Mouse (Mus musculus) embryonic facial prominence, embryonic 13.5 days (tissue): Measurements from ENCODE around the gene Rasgrp3. TPM values are rescaled to one million over a fixed set of nuclear protein-coding genes. Genes with fewer than 3 reads are reported as not detected.
"Not testable (repeated sequence)": the region's sequence is repeated elsewhere in the genome, so short reads cannot be mapped to it uniquely, and the experiment has no call there.

Source experiments
- ATAC-seq: fragments of 200-750 bp; cut with Nextera tagmentation; 2 replicates; pipeline ENCODE4 v1.8.0; 2017; ENCODE audit warnings: low read depth; ENCODE audit not compliant: insufficient number of reproducible peaks, insufficient read depth, low FRiP score, low TSS enrichment
- H3K27ac ChIP-seq: fragments of 300-500 bp; sonication (generic); 2 replicates; pipeline ENCODE4 v1.5.1; 2015; ENCODE audit warnings: moderate library complexity, mild to moderate bottlenecking, inconsistent platforms
- H3K27me3 ChIP-seq: fragments of 300-500 bp; sonication (generic); 2 replicates; pipeline ENCODE4 v1.6.1; 2015; ENCODE audit warnings: mild to moderate bottlenecking, inconsistent platforms
- H3K36me3 ChIP-seq: fragments of 300-500 bp; sonication (generic); 2 replicates; pipeline ENCODE4 v1.6.1; 2015; ENCODE audit warnings: mild to moderate bottlenecking, inconsistent platforms
- H3K4me1 ChIP-seq: fragments of 300-500 bp; sonication (generic); 2 replicates; pipeline ENCODE4 v1.6.1; 2015; ENCODE audit warnings: inconsistent platforms
- H3K4me2 ChIP-seq: fragments of 300-500 bp; sonication (generic); 2 replicates; pipeline ENCODE4 v1.6.1; 2015; ENCODE audit warnings: moderate library complexity, mild to moderate bottlenecking, inconsistent platforms
- H3K4me3 ChIP-seq: fragments of 300-500 bp; sonication (generic); 2 replicates; pipeline ENCODE4 v1.5.1; 2015; ENCODE audit warnings: mild to moderate bottlenecking, inconsistent platforms
- H3K9ac ChIP-seq: fragments of 300-500 bp; sonication (generic); 2 replicates; pipeline ENCODE4 v1.6.1; 2015; ENCODE audit warnings: mild to moderate bottlenecking, inconsistent platforms
- H3K9me3 ChIP-seq: fragments of 300-500 bp; sonication (generic); 2 replicates; pipeline ENCODE4 v1.6.1; 2016; ENCODE audit warnings: inconsistent platforms
- WGBS: fragments of 180-500 bp; shearing (Covaris S2); methylation state at CpG from one replicate; pipeline ENCODE4 v1.1.7; 2015; ENCODE audit warnings: mixed read lengths; 5-methylcytosine and 5-hydroxymethylcytosine counted together
- polyA plus RNA-seq: library from polyadenylated mRNA; unstranded; fragments of >200 nt; fragmentation: Nextera tagmentation; extraction: Ambion mirVana; gene quantifications from 2 replicates; pipeline ENCODE4 v1.2.1, GENCODE M21; 2015

The Rasgrp3 gene
- polyA plus RNA-seq, 1 experiment from 2014 or later = 10.7 TPM

GRCm38 (mm10) chr17:75439062-75439461 is 3.4 kb downstream of the Rasgrp3 start:
- Histone ChIP-seq H3K4me1 (0 out of 2 replicates have a peak, but pooled peaks cover 4% of the 10 kb centered on the region), H3K9ac (no peak overlapping the region), H3K9me3 (no peaks in the 10 kb centered on the region), H3K27me3 (no peaks in the 10 kb centered on the region), H3K27ac (no peak overlapping the region), H3K4me3 (no peak overlapping the region), H3K36me3 (no peaks in the 10 kb centered on the region), H3K4me2 (no peak overlapping the region)
- 77% methylated on average over 14 of the region's 14 CpGs for WGBS
- ATAC-seq = no peak

DNA sequence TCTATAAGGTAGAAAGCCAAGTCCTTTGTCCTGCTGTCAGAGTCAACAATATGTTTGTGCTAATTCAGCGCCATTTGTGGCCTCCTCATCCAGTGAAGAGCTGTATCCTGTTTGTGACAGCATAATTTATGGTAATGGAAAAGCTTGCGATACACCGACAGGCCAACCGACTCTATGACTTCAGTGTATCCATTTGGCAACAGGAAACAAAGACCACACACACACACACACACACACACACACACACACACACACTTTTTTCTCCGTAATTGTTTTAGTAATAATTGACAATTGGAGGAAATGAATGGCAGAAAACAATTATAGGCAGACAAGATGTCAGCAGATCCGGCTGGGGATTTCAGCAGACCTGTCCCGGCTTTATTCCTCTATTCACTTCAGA is 4.9 kb downstream of the Rasgrp3 start:
- H3K4me1 ChIP-seq = 0 out of 2 replicates have a peak, but pooled peaks cover 4% of the 10 kb centered on the region
- ATAC-seq = no peak
- no peaks in the 10 kb centered on the region for H3K9me3 ChIP-seq
- no peak overlapping the region for H3K9ac ChIP-seq
- H3K27me3 ChIP-seq = no peaks in the 10 kb centered on the region
- H3K27ac ChIP-seq = no peak overlapping the region
- WGBS = 71% methylated on average over 7 of the region's 7 CpGs
- H3K4me3 ChIP-seq = no peak overlapping the region
- H3K36me3 ChIP-seq = no peaks in the 10 kb centered on the region
- no peak overlapping the region for H3K4me2 ChIP-seq

GRCm38 (mm10) chr17:75441260-75441830 is 5.6 kb downstream of the Rasgrp3 start:
- H3K4me2 ChIP-seq = no peak overlapping the region
- no peaks in the 10 kb centered on the region for H3K9me3 ChIP-seq
- no peaks in the 10 kb centered on the region for H3K27me3 ChIP-seq
- H3K4me1 ChIP-seq = 0 out of 2 replicates have a peak, but pooled peaks cover 4% of the 10 kb centered on the region
- WGBS = 83% methylated on average over 5 of the region's 5 CpGs
- H3K4me3 ChIP-seq = no peak overlapping the region
- no peaks in the 10 kb centered on the region for H3K36me3 ChIP-seq
- no peak overlapping the region for H3K9ac ChIP-seq
- no peak overlapping the region for H3K27ac ChIP-seq
- ATAC-seq = no peak

- no peak overlapping the region for H3K4me2 ChIP-seq
- no peak overlapping the region for H3K4me3 ChIP-seq
- no peak for ATAC-seq
- no peaks in the 10 kb centered on the region for H3K36me3 ChIP-seq
- H3K27ac ChIP-seq = no peak overlapping the region
- no peak overlapping the region for H3K9ac ChIP-seq
- H3K4me1 ChIP-seq = 0 out of 2 replicates have a peak, but pooled peaks cover 4% of the 10 kb centered on the region
- H3K27me3 ChIP-seq = no peaks in the 10 kb centered on the region
- no peaks in the 10 kb centered on the region for H3K9me3 ChIP-seq
- WGBS = 97% methylated on average over 8 of the region's 8 CpGs
These were observed 6.7 kb downstream of the Rasgrp3 start for GRCm38 (mm10) chr17:75442352-75442751.

DNA sequence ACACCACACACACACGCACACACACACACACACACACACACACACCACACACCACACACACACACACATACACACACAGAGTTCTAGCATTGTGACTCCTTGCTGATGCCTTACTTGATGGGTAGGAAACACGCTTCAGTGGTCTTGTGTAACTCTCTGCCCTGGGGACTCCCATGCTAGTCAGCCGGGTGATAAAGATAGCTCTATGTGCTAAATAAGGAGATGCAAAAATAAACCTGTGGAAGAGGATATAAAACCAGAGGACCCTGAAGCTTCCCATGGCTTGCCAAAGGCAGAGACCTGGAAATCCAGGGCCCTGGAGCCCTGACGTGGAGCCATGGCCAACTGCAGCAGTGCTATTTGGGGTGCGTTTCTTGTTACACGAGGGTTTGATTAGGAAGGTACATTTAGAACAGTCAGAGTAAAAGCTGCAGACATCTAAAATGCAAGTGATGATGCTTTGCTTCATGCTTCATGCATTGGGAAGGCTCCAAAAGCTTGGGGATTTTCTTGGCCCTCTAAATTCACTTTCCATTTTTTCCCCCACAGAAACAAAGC is 7.4 kb downstream of the Rasgrp3 start:
- H3K4me1 ChIP-seq = 0 out of 2 replicates have a peak, but pooled peaks cover 4% of the 10 kb centered on the region
- H3K9ac ChIP-seq = no peak overlapping the region
- ATAC-seq = no peak
- H3K27me3 ChIP-seq = no peaks in the 10 kb centered on the region
- H3K4me3 ChIP-seq = no peak overlapping the region
- 53% methylated on average over 5 of the region's 6 CpGs for WGBS
- no peaks in the 10 kb centered on the region for H3K9me3 ChIP-seq
- H3K4me2 ChIP-seq = no peak overlapping the region
- no peaks in the 10 kb centered on the region for H3K36me3 ChIP-seq
- H3K27ac ChIP-seq = no peak overlapping the region

DNA sequence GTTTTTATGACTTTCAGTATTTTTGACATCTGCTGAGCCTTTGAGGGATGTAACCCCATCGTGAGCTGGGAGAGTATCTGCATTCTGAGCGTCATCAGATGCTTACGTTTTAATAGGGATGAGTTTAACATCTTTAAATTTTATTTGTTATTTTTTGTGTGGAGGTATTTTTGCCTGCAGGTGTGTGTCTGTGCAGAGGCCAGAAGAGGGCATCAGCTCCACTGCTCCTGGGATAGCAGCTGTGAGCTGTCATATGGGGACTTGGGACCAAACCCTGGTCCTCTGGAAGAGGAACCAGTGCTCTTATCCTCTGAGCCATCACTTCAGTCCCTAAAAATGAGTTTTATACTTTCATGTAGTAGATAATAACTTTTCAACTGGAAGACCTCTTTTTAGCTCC is 12.6 kb downstream of the Rasgrp3 start:
- 0 out of 2 replicates have a peak, but pooled peaks cover 1% of the 10 kb centered on the region for H3K4me1 ChIP-seq
- H3K36me3 ChIP-seq = no peaks in the 10 kb centered on the region
- H3K4me3 ChIP-seq = no peak overlapping the region
- ATAC-seq = no peak
- no peaks in the 10 kb centered on the region for H3K9me3 ChIP-seq
- H3K27me3 ChIP-seq = no peaks in the 10 kb centered on the region
- H3K9ac ChIP-seq = no peak overlapping the region
- no peak overlapping the region for H3K27ac ChIP-seq
- no peak overlapping the region for H3K4me2 ChIP-seq
- WGBS = 88% methylated on average over 3 of the region's 3 CpGs

DNA sequence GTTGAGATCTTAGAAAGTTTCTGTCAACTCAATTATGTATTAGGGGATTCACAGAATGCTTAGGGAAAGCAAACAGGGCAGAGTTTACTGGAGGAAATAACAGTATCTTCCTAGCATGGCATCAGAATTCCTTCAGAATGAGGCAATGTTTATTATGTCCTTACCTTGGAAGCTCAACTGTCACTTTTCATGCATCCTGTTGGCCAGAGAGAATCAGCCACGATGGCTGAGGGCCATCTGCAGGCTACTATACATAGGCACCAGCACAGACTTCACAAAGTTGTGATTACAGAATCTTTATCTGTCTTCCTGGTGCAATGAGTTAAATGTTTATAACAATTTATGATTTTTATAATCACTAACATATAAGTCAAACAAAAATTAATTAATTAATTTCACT is 13.3 kb downstream of the Rasgrp3 start:
- Histone ChIP-seq H3K9me3 (no peaks in the 10 kb centered on the region), H3K36me3 (no peaks in the 10 kb centered on the region), H3K9ac (no peak overlapping the region), H3K4me1 (no peaks in the 10 kb centered on the region), H3K27ac (no peak overlapping the region), H3K27me3 (no peaks in the 10 kb centered on the region), H3K4me2 (no peak overlapping the region), H3K4me3 (no peak overlapping the region)
- ATAC-seq = no peak
- 73% methylated on average over 1 of the region's 1 CpGs for WGBS

- Histone ChIP-seq H3K27me3 (no peaks in the 10 kb centered on the region), H3K27ac (no peak overlapping the region), H3K9ac (no peak overlapping the region), H3K9me3 (no peaks in the 10 kb centered on the region), H3K4me2 (no peak overlapping the region), H3K4me1 (no peaks in the 10 kb centered on the region), H3K4me3 (no peak overlapping the region), H3K36me3 (no peaks in the 10 kb centered on the region)
- no peak for ATAC-seq
- 59% methylated on average over 4 of the region's 4 CpGs for WGBS
These were observed 16.6 kb downstream of the Rasgrp3 start for GRCm38 (mm10) chr17:75452313-75452712.

DNA sequence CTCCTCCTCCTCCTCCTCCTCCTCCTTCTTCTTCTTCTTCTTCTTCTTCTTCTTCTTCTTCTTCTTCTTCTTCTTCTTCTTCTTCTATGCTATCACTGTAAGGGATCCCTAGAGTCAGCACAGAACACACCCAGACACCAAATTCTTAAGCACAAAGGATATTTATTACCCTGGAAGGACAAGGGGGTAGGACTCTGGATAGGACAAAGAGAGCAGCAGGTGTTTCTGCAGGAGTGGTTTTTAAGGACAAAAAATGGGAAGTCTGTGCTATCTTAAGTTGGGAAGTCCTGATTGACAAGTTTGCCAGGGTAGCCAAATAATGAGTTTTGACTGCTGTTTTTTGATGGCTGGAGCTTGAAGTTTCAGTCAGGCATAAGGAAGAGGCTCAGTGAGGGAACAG is 17.9 kb downstream of the Rasgrp3 start:
- Histone ChIP-seq H3K9ac (no peak overlapping the region), H3K27me3 (no peaks in the 10 kb centered on the region), H3K4me2 (no peak overlapping the region), H3K27ac (no peak overlapping the region), H3K4me1 (no peaks in the 10 kb centered on the region), H3K4me3 (no peak overlapping the region), H3K9me3 (no peaks in the 10 kb centered on the region), H3K36me3 (no peaks in the 10 kb centered on the region)
- ATAC-seq = no peak

DNA sequence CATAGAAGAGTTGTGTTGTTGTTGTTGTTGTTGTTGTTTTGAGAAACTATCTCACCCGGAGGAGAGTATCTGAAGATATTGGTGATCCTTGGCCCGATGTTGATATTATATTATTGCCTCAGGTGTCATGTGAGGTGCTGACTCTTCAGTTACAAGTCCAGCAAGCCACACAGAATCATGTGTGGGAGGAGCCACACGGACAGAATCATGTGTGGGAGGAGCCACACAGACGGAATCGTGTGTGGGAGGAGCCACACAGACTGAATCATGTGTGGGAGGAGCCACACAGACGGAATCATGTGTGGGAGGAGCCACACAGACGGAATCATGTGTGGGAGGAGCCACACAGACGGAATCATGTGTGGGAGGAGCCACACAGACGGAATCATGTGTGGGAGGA is 20.4 kb downstream of the Rasgrp3 start:
- H3K4me3 ChIP-seq, H3K27me3 ChIP-seq, ATAC-seq, H3K4me2 ChIP-seq, H3K27ac ChIP-seq, H3K36me3 ChIP-seq, H3K4me1 ChIP-seq, H3K9ac ChIP-seq, H3K9me3 ChIP-seq: not testable (repeated sequence)
- 91% methylated on average over 9 of the region's 9 CpGs for WGBS

DNA sequence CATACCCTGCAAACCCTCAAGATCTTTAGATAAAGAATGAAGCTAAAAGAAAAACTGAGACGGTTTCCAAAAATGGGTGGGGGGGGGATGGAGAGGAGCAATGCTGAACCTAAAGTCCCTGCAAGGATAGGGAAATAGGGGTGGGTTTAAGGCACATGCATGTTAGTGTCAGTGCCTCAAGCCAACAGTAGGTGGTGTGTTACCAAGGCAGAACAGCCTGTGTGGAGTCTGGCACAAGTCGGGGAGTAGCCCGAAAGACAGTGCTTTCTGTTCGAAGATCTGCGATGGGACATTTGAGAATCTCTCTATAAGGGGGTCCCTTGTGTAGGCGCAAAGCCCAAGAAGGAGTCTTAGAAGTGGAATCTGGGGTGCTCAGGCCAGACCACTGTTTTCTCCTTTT is 24.9 kb downstream of the Rasgrp3 start:
- Histone ChIP-seq H3K27me3 (peaks cover 8% of the 10 kb centered on the region), H3K9ac (no peak overlapping the region), H3K4me1 (peaks cover 13% of the 10 kb centered on the region), H3K4me3 (no peak overlapping the region), H3K9me3 (no peaks in the 10 kb centered on the region), H3K27ac (no peak overlapping the region), H3K36me3 (no peaks in the 10 kb centered on the region), H3K4me2 (no peak overlapping the region)
- ATAC-seq = no peak
- 92% methylated on average over 6 of the region's 6 CpGs for WGBS

DNA sequence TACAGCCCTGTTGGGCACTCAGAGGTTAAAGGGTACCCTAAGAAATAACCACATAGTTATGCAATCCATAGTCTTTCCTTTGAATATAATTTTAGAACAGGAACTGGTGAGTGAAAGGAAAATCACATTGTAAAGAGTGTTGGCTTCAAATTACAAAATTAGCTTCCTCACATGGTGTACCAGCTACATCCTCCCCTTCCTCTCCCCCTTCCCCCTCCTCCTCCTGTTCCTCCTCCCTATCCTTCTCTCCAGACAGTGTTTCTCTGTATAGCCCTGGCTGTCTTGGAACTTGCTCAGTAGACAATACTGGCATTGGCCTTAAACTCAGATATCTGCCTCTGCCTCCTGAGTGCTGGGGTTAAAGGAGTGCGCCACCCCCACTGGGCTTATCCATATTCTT is 26.1 kb downstream of the Rasgrp3 start:
- Histone ChIP-seq H3K4me2 (no peak overlapping the region), H3K36me3 (no peaks in the 10 kb centered on the region), H3K4me3 (no peak overlapping the region), H3K9ac (no peak overlapping the region), H3K27me3 (peaks cover 8% of the 10 kb centered on the region), H3K27ac (no peak overlapping the region), H3K9me3 (no peaks in the 10 kb centered on the region), H3K4me1 (peaks cover 15% of the 10 kb centered on the region)
- no peak for ATAC-seq
- WGBS = 86% methylated on average over 1 of the region's 1 CpGs
